Mouse (Mus musculus) forebrain, postnatal 0 days (tissue): ENCODE measurements around the gene Thbs1. TPM values are rescaled to one million over a fixed set of nuclear protein-coding genes. Genes with fewer than 3 reads are reported as not detected.

Source experiments
- ATAC-seq: fragments of 200-750 bp; cut with Nextera tagmentation; 2 replicates; pipeline ENCODE4 v1.8.0; 2017; ENCODE audit warnings: mild to moderate bottlenecking, moderate library complexity
- DNase-seq: peaks from one replicate; pipeline ENCODE4 v3.0.0-alpha.2; 2015
- H3K27ac ChIP-seq: fragments of 300-500 bp; sonication (generic); 2 replicates; pipeline ENCODE4 v1.5.1; 2014; ENCODE audit warnings: low read depth, mild to moderate bottlenecking, antibody characterized with exemption, low read length, moderate library complexity, mixed read lengths
- H3K27me3 ChIP-seq: fragments of 300-500 bp; sonication (generic); 2 replicates; pipeline ENCODE4 v1.6.1; 2014; ENCODE audit warnings: mild to moderate bottlenecking, low read length, mixed read lengths; ENCODE audit not compliant: insufficient read depth
- H3K36me3 ChIP-seq: fragments of 300-500 bp; sonication (generic); 2 replicates; pipeline ENCODE4 v1.6.1; 2014; ENCODE audit warnings: mild to moderate bottlenecking, moderate library complexity; ENCODE audit not compliant: insufficient read depth
- H3K4me1 ChIP-seq: fragments of 300-500 bp; sonication (generic); 2 replicates; pipeline ENCODE4 v1.6.1; 2014; ENCODE audit warnings: antibody characterized with exemption; ENCODE audit not compliant: insufficient read depth
- H3K4me2 ChIP-seq: fragments of 300-500 bp; sonication (generic); 2 replicates; pipeline ENCODE4 v1.6.1; 2014; ENCODE audit warnings: low read depth, mild to moderate bottlenecking, moderate library complexity
- H3K4me3 ChIP-seq: fragments of 300-500 bp; sonication (generic); 2 replicates; pipeline ENCODE4 v1.5.1; 2014; ENCODE audit warnings: low read depth, low read length, mixed read lengths
- H3K9ac ChIP-seq: fragments of 300-500 bp; sonication (generic); 2 replicates; pipeline ENCODE4 v1.6.1; 2014; ENCODE audit warnings: mild to moderate bottlenecking
- H3K9me3 ChIP-seq: fragments of 300-500 bp; sonication (generic); 2 replicates; pipeline ENCODE4 v1.6.1; 2016; ENCODE audit warnings: low read length
- CTCF ChIP-seq: sonication (generic); IDR thresholded peaks from 2 replicates; pipeline ENCODE4 v1.5.1; 2016; ENCODE audit warnings: antibody characterized with exemption, control low read depth, low read depth
- WGBS: fragments of 180-500 bp; shearing (Covaris S2); extraction: QIAGEN DNeasy Blood & Tissue Kit; methylation state at CpG from one replicate; pipeline ENCODE4 v1.1.7; 2014; 5-methylcytosine and 5-hydroxymethylcytosine counted together
- polyA plus RNA-seq: library from polyadenylated mRNA; unstranded; fragments of >200 nt; fragmentation: Nextera tagmentation; extraction: Ambion mirVana; gene quantifications from 2 replicates; pipeline ENCODE4 v1.2.1, GENCODE M21; 2015
- total RNA-seq: library from RNA; depleted of rRNA; stranded (reverse); fragments of >200 nt; gene quantifications from 2 replicates; pipeline ENCODE4 v1.2.3, GENCODE M21; 2014; rRNA removed

Thbs1 gene
- total RNA-seq (13.2 and 16.0 TPM in 2 replicates), polyA plus RNA-seq (2.9 and 4.4 TPM in 2 replicates)

GRCm38 (mm10) chr2:118111488-118112131 is at the start of gene Thbs1:
TSS of gene Thbs1 (plus strand) at chr2:118111876.
- no peaks in the 10 kb centered on the region for H3K9me3 ChIP-seq
- WGBS = 1% methylated on average over 36 of the region's 36 CpGs
- TF ChIP-seq CTCF = no peak
- ATAC-seq (peak; percentile 68), DNase-seq (peak; percentile 68)
- H3K27me3 ChIP-seq = no peaks in the 10 kb centered on the region; the same call in 1 of the 2 replicates
- H3K9ac ChIP-seq = peak within 1 kb of the TSS; percentile 48
- peak within 1 kb of the TSS; percentile 96 for H3K4me2 ChIP-seq
- peak within 1 kb of the TSS; percentile 15; the same call in 1 of the 2 replicates for H3K27ac ChIP-seq
- peak within 1 kb of the TSS; percentile 48 for H3K4me3 ChIP-seq
- peaks cover 3% of the 10 kb centered on the region; the same call in 1 of the 2 replicates for H3K4me1 ChIP-seq
- H3K36me3 ChIP-seq = no peaks in the 10 kb centered on the region

- WGBS = 87% methylated on average over 11 of the region's 11 CpGs
- DNase-seq = no peak
- no peaks in the 10 kb centered on the region for H3K36me3 ChIP-seq
- H3K27ac ChIP-seq = no peak overlapping the region
- H3K27me3 ChIP-seq = no peaks in the 10 kb centered on the region
- no peak for ATAC-seq
- no peaks in the 10 kb centered on the region for H3K9me3 ChIP-seq
- no peak overlapping the region for H3K4me3 ChIP-seq
- H3K4me2 ChIP-seq = no peak overlapping the region
- H3K9ac ChIP-seq = no peak overlapping the region
- TF ChIP-seq CTCF = no peak
- H3K4me1 ChIP-seq = no peaks in the 10 kb centered on the region
These were observed 47.4 kb upstream of the Thbs1 start for GRCm38 (mm10) chr2:118064121-118064764.

GRCm38 (mm10) chr2:118066065-118066770 is 45.5 kb upstream of the Thbs1 start:
- no peaks in the 10 kb centered on the region for H3K27me3 ChIP-seq
- no peak overlapping the region for H3K4me2 ChIP-seq
- ATAC-seq = 0 out of 2 replicates have a peak, but pooled peaks have one; percentile 45
- no peaks in the 10 kb centered on the region for H3K9me3 ChIP-seq
- no peaks in the 10 kb centered on the region for H3K36me3 ChIP-seq
- no peaks in the 10 kb centered on the region for H3K4me1 ChIP-seq
- DNase-seq = no peak
- no peak overlapping the region for H3K27ac ChIP-seq
- H3K4me3 ChIP-seq = no peak overlapping the region
- TF ChIP-seq CTCF = no peak
- WGBS = 76% methylated on average over 8 of the region's 8 CpGs
- H3K9ac ChIP-seq = no peak overlapping the region

DNA sequence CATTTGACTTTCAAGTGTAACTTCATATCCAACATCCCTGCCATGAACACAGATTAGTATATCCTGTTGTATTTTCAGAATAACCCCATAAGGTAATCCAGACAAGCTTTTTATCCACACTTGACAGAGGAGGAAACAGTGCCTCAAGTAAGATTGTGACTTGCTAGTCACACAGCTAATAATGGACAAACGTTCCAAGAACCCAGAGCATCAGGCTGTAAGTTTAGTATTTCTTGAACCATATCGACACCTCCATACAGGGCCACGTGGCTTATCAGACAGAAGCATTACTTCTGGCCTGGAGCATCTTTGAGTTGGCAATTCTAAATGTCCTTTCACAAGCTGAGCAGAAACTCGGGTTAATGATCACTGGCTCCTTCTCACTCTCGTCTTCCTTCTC is 41.7 kb upstream of the Thbs1 start:
- Histone ChIP-seq H3K27me3 (no peaks in the 10 kb centered on the region), H3K4me3 (no peak overlapping the region), H3K9me3 (no peaks in the 10 kb centered on the region), H3K27ac (no peak overlapping the region), H3K4me1 (no peaks in the 10 kb centered on the region), H3K4me2 (no peak overlapping the region), H3K9ac (no peak overlapping the region), H3K36me3 (no peaks in the 10 kb centered on the region)
- TF ChIP-seq CTCF = no peak
- no peak for ATAC-seq
- DNase-seq = no peak
- WGBS = 78% methylated on average over 5 of the region's 5 CpGs

DNA sequence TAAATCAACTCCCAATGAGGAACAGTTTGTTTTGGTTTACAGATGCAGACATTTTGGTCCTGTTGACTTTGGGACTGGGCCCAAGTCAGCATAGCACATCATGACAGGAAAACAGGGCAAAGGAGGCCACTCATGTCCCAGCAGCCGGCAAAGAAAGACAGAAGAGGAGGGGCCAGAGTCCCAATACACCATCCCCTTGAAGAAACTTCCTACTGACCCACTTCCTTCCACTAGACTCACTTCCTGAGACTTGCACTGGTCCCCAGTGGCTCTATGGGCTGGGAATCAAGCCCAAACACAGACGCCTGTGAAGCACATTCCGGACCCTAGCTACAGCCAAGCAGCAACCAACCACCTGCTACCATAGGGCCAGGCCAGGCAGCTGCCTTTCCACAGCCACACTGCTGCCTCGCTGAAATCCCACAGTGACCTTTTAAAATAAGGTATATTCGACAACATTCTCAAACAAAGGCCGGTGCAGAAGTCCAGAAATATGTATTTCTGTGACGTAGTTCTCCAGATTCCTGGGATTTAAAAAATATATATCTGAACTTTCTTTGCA is 38.8 kb upstream of the Thbs1 start:
- DNase-seq (no peak), ATAC-seq (no peak)
- H3K9ac ChIP-seq = no peak overlapping the region
- H3K4me2 ChIP-seq = no peak overlapping the region
- H3K9me3 ChIP-seq = no peaks in the 10 kb centered on the region
- no peaks in the 10 kb centered on the region for H3K36me3 ChIP-seq
- no peak for TF ChIP-seq CTCF
- WGBS = 94% methylated on average over 7 of the region's 7 CpGs
- no peaks in the 10 kb centered on the region for H3K27me3 ChIP-seq
- H3K27ac ChIP-seq = no peak overlapping the region
- H3K4me1 ChIP-seq = no peaks in the 10 kb centered on the region
- no peak overlapping the region for H3K4me3 ChIP-seq

- no peaks in the 10 kb centered on the region for H3K27me3 ChIP-seq
- no peak overlapping the region for H3K4me3 ChIP-seq
- DNase-seq (no peak), ATAC-seq (no peak)
- no peak overlapping the region for H3K4me2 ChIP-seq
- no peaks in the 10 kb centered on the region for H3K36me3 ChIP-seq
- H3K27ac ChIP-seq = no peak overlapping the region
- no peak for TF ChIP-seq CTCF
- H3K4me1 ChIP-seq = no peaks in the 10 kb centered on the region
- H3K9me3 ChIP-seq = no peaks in the 10 kb centered on the region
- H3K9ac ChIP-seq = no peak overlapping the region
- 33% methylated on average over 2 of the region's 2 CpGs for WGBS
These were observed 37.6 kb upstream of the Thbs1 start for GRCm38 (mm10) chr2:118074030-118074429.
